Comparison of ENCODE assay signal across 8 mouse cellular contexts in genomic region chr11:5114931-5115581, GRCm38 (mm10). TPM values are rescaled to one million over a fixed set of nuclear protein-coding genes. Genes with fewer than 3 reads are reported as not detected.
DNase-seq lines count a peak whose midpoint lies in the region; ATAC-seq and TF ChIP-seq lines count a peak whose summit lies in the region.

No protein-coding gene starts in this region.

- H3K9ac ChIP-seq in ES-E14 (ENCODE audit: insufficient read depth, low read depth, low read length, poor library complexity, severe bottlenecking) = no peak overlapping the region
- no peak overlapping the region for H3K9ac ChIP-seq in forebrain, embryonic 15.5 days (replicated peaks)

- H3K9me3 ChIP-seq in ES-E14 (ENCODE audit: control insufficient read depth, insufficient read depth, low read depth, low read length) = no peaks in the 10 kb centered on the region
- H3K9me3 ChIP-seq in forebrain, embryonic 15.5 days = no peaks in the 10 kb centered on the region

- no peaks in the 10 kb centered on the region; the same call in 1 of the 2 replicates for H3K36me3 ChIP-seq in ES-E14 (ENCODE audit: control insufficient read depth, insufficient read depth, low read length, poor library complexity, severe bottlenecking)
- H3K36me3 ChIP-seq in forebrain, embryonic 15.5 days = no peaks in the 10 kb centered on the region

- no peak overlapping the region for H3K4me2 ChIP-seq in forebrain, embryonic 15.5 days (replicated peaks)

- H3K27ac ChIP-seq in ES-E14 (ENCODE audit: insufficient read depth, low read depth, low read length, poor library complexity, severe bottlenecking) = no peak overlapping the region
- no peak overlapping the region for H3K27ac ChIP-seq in forebrain, embryonic 15.5 days (replicated peaks)

- H3K4me1 ChIP-seq in ES-E14 (ENCODE audit: control insufficient read depth in 2 of 2, insufficient read depth in 2 of 2, low read length in 2 of 2, poor library complexity in 1 of 2) = no peaks in the 10 kb centered on the region
- 0 out of 2 replicates have a peak, but pooled peaks cover 4% of the 10 kb centered on the region for H3K4me1 ChIP-seq in forebrain, embryonic 15.5 days

- ATAC-seq in cerebellum, adult (ENCODE audit: insufficient number of reproducible peaks, low FRiP score, low TSS enrichment) = peak; percentile 58; the same call in 1 of the 2 replicates
- ATAC-seq in forebrain, embryonic 15.5 days (replicated peaks) = peak; percentile 38

- WGBS in forebrain, embryonic 15.5 days = 28% methylated on average over 13 of the region's 13 CpGs

- H3K4me3 ChIP-seq in ES-E14 (ENCODE audit: insufficient read depth in 1 of 2, low read depth in 1 of 2, low read length in 2 of 2, poor library complexity in 1 of 2, severe bottlenecking in 1 of 2) = no peak overlapping the region
- no peak overlapping the region for H3K4me3 ChIP-seq in forebrain, embryonic 15.5 days

- intact Hi-C loops in heart, postnatal 25 days (cut with DNase I) = loop anchor here (5.0 kb wide), 1 partner anchor 357 kb away; no protein-coding TSS in a partner anchor

- no peaks in the 10 kb centered on the region for H3K27me3 ChIP-seq in forebrain, embryonic 15.5 days

- peak; percentile 93 for DNase-seq in ES-E14 (ENCODE audit: low read depth, low spot score)
- DNase-seq in heart, postnatal 25 days (ENCODE audit: low spot score) = peak; percentile 60
- peak; percentile 93 for DNase-seq in layer of hippocampus, adult 11-12 months (ENCODE audit: low spot score)
- peak; percentile 83 to 88 for DNase-seq in lung, adult 18-20 months
- peak; percentile 42 for DNase-seq in ovary, adult 18-20 months (ENCODE audit: low spot score)
- peak; percentile 73 to 81 for DNase-seq in thymus, adult 18-20 months

- in situ Hi-C loops in ES-E14 (cut with MboI; ENCODE audit: low sequenced_read_pairs in 2 of 2, unreplicated experiment in 2 of 2) = no loop called here

TF ChIP-seq in ES-E14, 5 proteins besides CTCF, POLR2A, EP300 and RAD21:
- TF ChIP-seq ZC3H11A (IDR thresholded peaks at IDR 0.05; ENCODE audit: borderline replicate concordance, low read depth, low read length) = peak; percentile 97
- TF ChIP-seq MAFK (IDR thresholded peaks at IDR 0.05; ENCODE audit: insufficient read depth, low read depth, low read length) = no peak
- peak; percentile 53; the same call in 1 of the 2 replicates for TF ChIP-seq ZNF384 (IDR thresholded peaks at IDR 0.05; ENCODE audit: low read depth, low read length)
- TF ChIP-seq CHD2 (IDR thresholded peaks at IDR 0.05; ENCODE audit: low read depth, low read length) = no peak
- 0 out of 2 replicates have a peak, but pooled peaks have one; percentile 63 for TF ChIP-seq HCFC1 (IDR thresholded peaks at IDR 0.05; ENCODE audit: borderline replicate concordance, insufficient read depth, low read length)
TF ChIP-seq in ES-E14: peak in this region for 3.

RNA-seq across cellular contexts. Expression of gene Ewsr1, which starts 16.0 kb away (rescaled TPM):
- 396 and 421 TPM in 2 replicates for total RNA-seq in ES-E14 (2012; rRNA removed)
- 762 and 793 TPM in 2 replicates for polyA plus RNA-seq in forebrain, embryonic 15.5 days (2015; fragmentation: Nextera tagmentation; extraction: Ambion mirVana)
- 10 to 100 TPM; 95.7 to 96.0 TPM for total RNA-seq in heart, postnatal 25 days (2021)

RNA-seq across cellular contexts. Expression of gene Rhbdd3, which starts 16.3 kb away (rescaled TPM):
- total RNA-seq in ES-E14 (2012; rRNA removed) = 33.9 and 40.5 TPM in 2 replicates
- 29.5 and 31.6 TPM in 2 replicates for polyA plus RNA-seq in forebrain, embryonic 15.5 days (2015; fragmentation: Nextera tagmentation; extraction: Ambion mirVana)
- total RNA-seq in heart, postnatal 25 days (2021) = 10 to 100 TPM; 21.4 to 21.6 TPM

RNA-seq across cellular contexts. Expression of gene Emid1, which starts 37.0 kb away (rescaled TPM):
- total RNA-seq in ES-E14 (2012; rRNA removed) = 2.7 and 6.3 TPM in 2 replicates
- polyA plus RNA-seq in forebrain, embryonic 15.5 days (2015; fragmentation: Nextera tagmentation; extraction: Ambion mirVana) = 22.4 and 23.4 TPM in 2 replicates
- total RNA-seq in heart, postnatal 25 days (2021) = 1 to 10 TPM; 2.1 to 2.2 TPM

RNA-seq across cellular contexts. Expression of gene Gas2l1, which starts 49.9 kb away (rescaled TPM):
- 32.7 and 40.9 TPM in 2 replicates for total RNA-seq in ES-E14 (2012; rRNA removed)
- 21.5 and 21.6 TPM in 2 replicates for polyA plus RNA-seq in forebrain, embryonic 15.5 days (2015; fragmentation: Nextera tagmentation; extraction: Ambion mirVana)
- 10 to 100 TPM; 19.0 to 21.2 TPM for total RNA-seq in heart, postnatal 25 days (2021)

RNA-seq across cellular contexts. Expression of gene Rasl10a, which starts 57.1 kb away (rescaled TPM):
- 1.5 TPM in 2 replicates for total RNA-seq in ES-E14 (2012; rRNA removed)
- 0.56 and 0.78 TPM in 2 replicates for polyA plus RNA-seq in forebrain, embryonic 15.5 days (2015; fragmentation: Nextera tagmentation; extraction: Ambion mirVana)
- total RNA-seq in heart, postnatal 25 days (2021) = 1 to 10 TPM; 2.4 to 5.3 TPM

Comparison
In these comparisons a context has a peak if more than half of its experiments do, and no peak if none do; other contexts are left out.
1. DNase-seq: peak in every context shown above with its lines; median percentile 93 in ES-E14; 93 in layer of hippocampus, adult 11-12 months; 86 in lung, adult 18-20 months; 77 in thymus, adult 18-20 months; 60 in heart, postnatal 25 days; 42 in ovary, adult 18-20 months.